Mouse (Mus musculus): ENCODE data around the gene Itm2b. TPM values are rescaled to one million over a fixed set of nuclear protein-coding genes. Genes with fewer than 3 reads are reported as not detected.

Itm2b gene
- polyA plus RNA-seq, 1 experiment, result 153 TPM

DNA sequence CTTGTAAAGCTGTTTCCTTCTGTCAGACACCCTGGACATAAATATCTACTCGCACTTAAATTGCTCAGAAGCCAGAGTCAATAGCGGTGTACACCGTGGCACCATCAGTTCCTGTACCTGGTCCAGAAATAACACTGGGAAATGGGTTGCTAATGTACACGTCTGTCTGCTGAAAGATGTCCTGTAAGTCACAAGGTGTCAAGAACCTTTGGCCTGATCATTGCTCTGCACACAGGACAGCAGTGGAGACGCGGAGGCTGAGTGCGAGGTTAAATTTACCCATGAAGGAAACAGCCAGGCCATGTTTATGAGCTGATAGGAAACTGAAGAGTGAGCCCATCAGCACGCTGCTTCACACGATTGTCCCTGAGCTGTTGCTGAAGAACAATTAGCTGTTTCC is 37.8 kb downstream of the Itm2b start:
- Histone ChIP-seq H3K27me3 (ENCODE audit: control insufficient read depth, insufficient read depth, insufficient read length) (no peaks in the 10 kb centered on the region), H3K4me3 (ENCODE audit: insufficient read depth, poor library complexity, severe bottlenecking) (no peak overlapping the region), H3ac (ENCODE audit: control insufficient read depth, insufficient read length, low read depth) (no peak overlapping the region), H3K79me2 (ENCODE audit: control insufficient read depth, insufficient read depth) (no peaks in the 10 kb centered on the region), H3K79me3 (ENCODE audit: low read depth) (no peaks in the 10 kb centered on the region), H3K36me3 (ENCODE audit: control insufficient read depth, insufficient read depth) (no peaks in the 10 kb centered on the region)
- no peak for TF ChIP-seq FOSL1 (IDR thresholded peaks at IDR 0.05; ENCODE audit: insufficient read depth, low read length, poor library complexity, severe bottlenecking)
- TF ChIP-seq CEBPB (IDR thresholded peaks at IDR 0.05; ENCODE audit: low read depth), result no peak
- no peak for TF ChIP-seq MYOD1 (IDR thresholded peaks at IDR 0.05; ENCODE audit: control insufficient read depth, insufficient read length, low read depth)
- TF ChIP-seq USF1 (IDR thresholded peaks at IDR 0.05; ENCODE audit: low read depth), result no peak
- no peak for TF ChIP-seq MYOG (IDR thresholded peaks at IDR 0.05; ENCODE audit: control insufficient read depth, extremely low read depth, insufficient read length)
- TF ChIP-seq MAX (IDR thresholded peaks at IDR 0.05), result no peak
- TF ChIP-seq CTCF (IDR thresholded peaks at IDR 0.05; ENCODE audit: control insufficient read depth, insufficient read depth, insufficient read length), result no peak

DNA sequence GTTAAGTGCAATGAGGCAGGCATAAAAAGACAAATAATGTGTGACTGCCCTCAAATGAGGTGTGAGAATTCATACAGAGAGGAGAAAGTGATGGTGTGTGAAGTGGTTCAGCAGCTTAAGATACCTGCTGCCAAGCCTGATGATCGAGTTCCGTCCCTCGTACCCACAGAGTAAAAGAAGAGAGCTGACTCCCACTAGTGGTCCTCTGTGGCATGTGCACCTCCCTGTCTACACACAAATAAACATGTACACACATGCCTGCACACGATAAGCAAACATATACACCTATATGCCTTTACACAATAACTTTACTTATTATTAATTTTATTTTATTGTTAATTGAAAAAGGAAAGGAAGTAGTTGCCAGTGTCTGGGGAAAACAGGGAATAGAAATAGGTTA is 39.5 kb downstream of the Itm2b start:
- no peak overlapping the region for H3K4me3 ChIP-seq (ENCODE audit: insufficient read depth, poor library complexity, severe bottlenecking)
- TF ChIP-seq MYOD1 (IDR thresholded peaks at IDR 0.05; ENCODE audit: control insufficient read depth, insufficient read length, low read depth), result no peak
- H3K27me3 ChIP-seq (ENCODE audit: control insufficient read depth, insufficient read depth, insufficient read length), result no peaks in the 10 kb centered on the region
- no peaks in the 10 kb centered on the region for H3K79me2 ChIP-seq (ENCODE audit: control insufficient read depth, insufficient read depth)
- no peak overlapping the region for H3ac ChIP-seq (ENCODE audit: control insufficient read depth, insufficient read length, low read depth)
- no peaks in the 10 kb centered on the region for H3K79me3 ChIP-seq (ENCODE audit: low read depth)
- no peaks in the 10 kb centered on the region for H3K36me3 ChIP-seq (ENCODE audit: control insufficient read depth, insufficient read depth)

GRCm38 (mm10) chr14:73340051-73340755 is 44.9 kb downstream of the Itm2b start:
- no peak for TF ChIP-seq MYOD1 (IDR thresholded peaks at IDR 0.05; ENCODE audit: control insufficient read depth, insufficient read length, low read depth)
- TF ChIP-seq CTCF (IDR thresholded peaks at IDR 0.05; ENCODE audit: control insufficient read depth, insufficient read depth, insufficient read length), result no peak
- no peak for TF ChIP-seq USF1 (IDR thresholded peaks at IDR 0.05; ENCODE audit: low read depth)
- no peak for TF ChIP-seq FOSL1 (IDR thresholded peaks at IDR 0.05; ENCODE audit: insufficient read depth, low read length, poor library complexity, severe bottlenecking)
- no peak for TF ChIP-seq MYOG (IDR thresholded peaks at IDR 0.05; ENCODE audit: control insufficient read depth, extremely low read depth, insufficient read length)
- no peak for TF ChIP-seq MAX (IDR thresholded peaks at IDR 0.05)
- TF ChIP-seq CEBPB (IDR thresholded peaks at IDR 0.05; ENCODE audit: low read depth), result no peak
- Histone ChIP-seq H3K27me3 (ENCODE audit: control insufficient read depth, insufficient read depth, insufficient read length) (no peaks in the 10 kb centered on the region), H3ac (ENCODE audit: control insufficient read depth, insufficient read length, low read depth) (no peak overlapping the region), H3K36me3 (ENCODE audit: control insufficient read depth, insufficient read depth) (no peaks in the 10 kb centered on the region), H3K4me3 (ENCODE audit: insufficient read depth, poor library complexity, severe bottlenecking) (no peak overlapping the region), H3K79me3 (ENCODE audit: low read depth) (no peaks in the 10 kb centered on the region), H3K79me2 (ENCODE audit: control insufficient read depth, insufficient read depth) (no peaks in the 10 kb centered on the region)

- Histone ChIP-seq H3K4me3 (ENCODE audit: insufficient read depth, poor library complexity, severe bottlenecking) (no peak overlapping the region), H3K79me2 (ENCODE audit: control insufficient read depth, insufficient read depth) (no peaks in the 10 kb centered on the region), H3ac (ENCODE audit: control insufficient read depth, insufficient read length, low read depth) (no peak overlapping the region), H3K27me3 (ENCODE audit: control insufficient read depth, insufficient read depth, insufficient read length) (no peaks in the 10 kb centered on the region), H3K79me3 (ENCODE audit: low read depth) (no peaks in the 10 kb centered on the region), H3K36me3 (ENCODE audit: control insufficient read depth, insufficient read depth) (no peaks in the 10 kb centered on the region)
- TF ChIP-seq CTCF (IDR thresholded peaks at IDR 0.05; ENCODE audit: control insufficient read depth, insufficient read depth, insufficient read length) (no peak), MYOD1 (IDR thresholded peaks at IDR 0.05; ENCODE audit: control insufficient read depth, insufficient read length, low read depth) (no peak), MAX (IDR thresholded peaks at IDR 0.05) (no peak)
Observed at GRCm38 (mm10) chr14:73339615-73340014, 45.5 kb downstream of the Itm2b start.

GRCm38 (mm10) chr14:73336316-73337080 is 48.6 kb downstream of the Itm2b start:
- H3K36me3 ChIP-seq (ENCODE audit: control insufficient read depth, insufficient read depth), result no peaks in the 10 kb centered on the region
- no peaks in the 10 kb centered on the region for H3K79me3 ChIP-seq (ENCODE audit: low read depth)
- no peaks in the 10 kb centered on the region for H3K27me3 ChIP-seq (ENCODE audit: control insufficient read depth, insufficient read depth, insufficient read length)
- no peak for TF ChIP-seq FOSL1 (IDR thresholded peaks at IDR 0.05; ENCODE audit: insufficient read depth, low read length, poor library complexity, severe bottlenecking)
- no peak for TF ChIP-seq MYOG (IDR thresholded peaks at IDR 0.05; ENCODE audit: control insufficient read depth, extremely low read depth, insufficient read length)
- TF ChIP-seq CEBPB (IDR thresholded peaks at IDR 0.05; ENCODE audit: low read depth), result no peak
- no peak for TF ChIP-seq USF1 (IDR thresholded peaks at IDR 0.05; ENCODE audit: low read depth)
- no peak for TF ChIP-seq CTCF (IDR thresholded peaks at IDR 0.05; ENCODE audit: control insufficient read depth, insufficient read depth, insufficient read length)
- no peak for TF ChIP-seq MYOD1 (IDR thresholded peaks at IDR 0.05; ENCODE audit: control insufficient read depth, insufficient read length, low read depth)
- TF ChIP-seq MAX (IDR thresholded peaks at IDR 0.05), result no peak
- no peak overlapping the region for H3ac ChIP-seq (ENCODE audit: control insufficient read depth, insufficient read length, low read depth)
- no peak overlapping the region for H3K4me3 ChIP-seq (ENCODE audit: insufficient read depth, poor library complexity, severe bottlenecking)
- H3K79me2 ChIP-seq (ENCODE audit: control insufficient read depth, insufficient read depth), result no peaks in the 10 kb centered on the region

All from C2C12 (cell line).